Mouse (Mus musculus): ENCODE results near the gene Brox. TPM values are rescaled to one million over a fixed set of nuclear protein-coding genes. Genes with fewer than 3 reads are reported as not detected.
A peak's percentile ranks its signal among the peaks of the same experiment; 100 is the strongest.

Brox gene
- polyA plus RNA-seq, 1 experiment, result 40.5 TPM

DNA sequence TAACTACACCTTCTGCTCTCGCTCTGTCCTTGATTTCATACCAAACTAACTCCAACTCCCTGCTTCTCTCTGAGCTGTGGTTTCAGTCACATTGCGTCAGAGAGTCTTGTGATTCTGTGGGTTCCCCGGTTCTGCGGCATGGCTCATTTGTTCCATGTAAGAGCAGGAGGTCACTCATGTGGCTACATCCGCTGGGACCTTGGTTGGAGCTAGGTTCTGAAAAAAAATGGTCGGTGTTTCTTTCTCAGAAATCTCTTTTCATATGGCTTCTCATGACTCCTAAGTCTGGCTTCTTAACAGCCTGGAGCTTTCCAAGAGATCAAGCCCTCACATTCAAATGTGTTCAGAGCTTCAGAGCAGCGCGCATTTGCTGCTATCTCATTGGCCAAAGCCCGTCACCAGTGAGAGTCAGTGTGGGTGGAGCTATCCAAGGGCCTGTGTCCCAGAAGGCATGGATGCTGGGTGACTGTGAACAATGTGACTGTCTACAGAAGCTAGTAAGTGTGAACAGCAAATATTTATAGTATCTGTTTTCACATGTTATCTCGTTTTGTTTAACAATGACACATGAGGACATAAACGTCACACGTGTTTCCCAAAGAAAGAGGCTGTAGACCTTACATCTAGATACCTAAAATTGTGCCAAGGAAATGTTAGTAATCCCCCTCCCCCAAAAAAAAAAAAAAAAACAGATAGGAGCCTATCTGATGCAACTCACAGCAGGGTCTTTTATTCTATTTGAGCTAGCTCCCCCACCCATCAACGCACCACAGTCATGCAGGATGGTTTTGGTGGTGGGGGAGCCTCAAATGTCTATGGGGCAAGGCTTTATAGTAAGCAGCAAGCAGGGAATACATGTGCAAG, 32.7 kb downstream of the Brox start:
- Histone ChIP-seq H3K9ac (ENCODE audit: low read depth, poor library complexity, severe bottlenecking) (no peak overlapping the region), H3K9me3 (replicated peaks; ENCODE audit: control insufficient read depth, insufficient read depth, low read length, poor library complexity, severe bottlenecking) (no peaks in the 10 kb centered on the region), H3K27me3 (ENCODE audit: control insufficient read depth, insufficient read depth, low read length, poor library complexity, severe bottlenecking) (no peaks in the 10 kb centered on the region), H3K27ac (ENCODE audit: insufficient read depth, low read length) (no peak overlapping the region), H3K4me3 (ENCODE audit: low read depth, low read length) (no peak overlapping the region), H3K36me3 (ENCODE audit: control insufficient read depth, insufficient read depth, low read length, poor library complexity, severe bottlenecking) (no peaks in the 10 kb centered on the region), H3K4me1 (ENCODE audit: control insufficient read depth, insufficient read depth, low read length) (no peaks in the 10 kb centered on the region)
- TF ChIP-seq POLR2A (IDR thresholded peaks at IDR 0.05; ENCODE audit: insufficient read depth, low read length), result no peak
- no peak for TF ChIP-seq EP300 (IDR thresholded peaks at IDR 0.05; ENCODE audit: insufficient read depth, low read depth, low read length)
- TF ChIP-seq CTCF (IDR thresholded peaks at IDR 0.05; ENCODE audit: low read depth, low read length), result no peak

DNA sequence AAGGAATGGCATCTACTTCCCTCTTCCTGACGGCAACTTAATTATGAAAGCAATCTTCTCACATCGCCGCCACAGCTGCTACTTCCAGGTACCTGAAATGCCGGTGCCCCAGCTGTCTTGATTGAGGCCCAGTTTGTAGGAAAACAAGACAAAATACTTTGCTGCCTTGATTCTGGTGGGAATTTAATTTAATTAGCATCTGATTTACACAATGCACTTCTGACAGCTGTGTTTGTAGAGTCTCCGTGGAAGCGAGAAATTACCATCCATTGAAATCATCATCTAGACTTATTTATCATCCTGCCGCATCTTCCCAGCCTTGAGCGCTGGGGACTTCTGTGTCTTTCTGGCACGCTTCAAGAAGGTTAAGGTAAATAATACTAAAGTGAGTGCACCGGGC, 44.5 kb downstream of the Brox start:
- Histone ChIP-seq H3K4me3 (ENCODE audit: low read depth, low read length) (no peak overlapping the region), H3K27me3 (ENCODE audit: control insufficient read depth, insufficient read depth, low read length, poor library complexity, severe bottlenecking) (no peaks in the 10 kb centered on the region), H3K27ac (ENCODE audit: insufficient read depth, low read length) (no peak overlapping the region), H3K36me3 (ENCODE audit: control insufficient read depth, insufficient read depth, low read length, poor library complexity, severe bottlenecking) (no peaks in the 10 kb centered on the region), H3K9ac (ENCODE audit: low read depth, poor library complexity, severe bottlenecking) (no peak overlapping the region), H3K4me1 (ENCODE audit: control insufficient read depth, insufficient read depth, low read length) (no peaks in the 10 kb centered on the region), H3K9me3 (replicated peaks; ENCODE audit: control insufficient read depth, insufficient read depth, low read length, poor library complexity, severe bottlenecking) (no peaks in the 10 kb centered on the region)
- TF ChIP-seq CTCF (IDR thresholded peaks at IDR 0.05; ENCODE audit: low read depth, low read length) (no peak), POLR2A (IDR thresholded peaks at IDR 0.05; ENCODE audit: insufficient read depth, low read length) (no peak), EP300 (IDR thresholded peaks at IDR 0.05; ENCODE audit: insufficient read depth, low read depth, low read length) (no peak)

DNA sequence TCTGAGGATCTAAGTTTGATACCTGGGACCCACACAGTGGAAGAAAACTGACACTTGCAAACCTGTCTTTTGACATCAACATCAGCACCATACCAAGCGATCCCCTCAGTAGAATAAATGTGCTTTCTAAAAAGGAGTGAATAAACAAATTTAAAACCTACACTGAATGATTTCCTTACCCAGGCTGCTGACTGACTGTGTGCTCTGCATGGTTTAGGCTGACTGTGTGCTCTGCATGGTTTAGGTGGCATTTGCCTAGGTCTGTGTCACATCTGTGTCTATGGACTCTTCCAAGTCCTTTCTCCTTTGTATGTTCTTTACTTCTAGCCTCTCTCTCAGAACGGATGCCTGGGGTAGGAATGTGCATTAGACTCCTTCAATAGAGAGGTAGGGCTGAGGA, 45.3 kb downstream of the Brox start:
- no peak overlapping the region for H3K27ac ChIP-seq (ENCODE audit: insufficient read depth, low read length)
- TF ChIP-seq CTCF (IDR thresholded peaks at IDR 0.05; ENCODE audit: low read depth, low read length) (no peak), EP300 (IDR thresholded peaks at IDR 0.05; ENCODE audit: insufficient read depth, low read depth, low read length) (no peak), POLR2A (IDR thresholded peaks at IDR 0.05; ENCODE audit: insufficient read depth, low read length) (no peak)

DNA sequence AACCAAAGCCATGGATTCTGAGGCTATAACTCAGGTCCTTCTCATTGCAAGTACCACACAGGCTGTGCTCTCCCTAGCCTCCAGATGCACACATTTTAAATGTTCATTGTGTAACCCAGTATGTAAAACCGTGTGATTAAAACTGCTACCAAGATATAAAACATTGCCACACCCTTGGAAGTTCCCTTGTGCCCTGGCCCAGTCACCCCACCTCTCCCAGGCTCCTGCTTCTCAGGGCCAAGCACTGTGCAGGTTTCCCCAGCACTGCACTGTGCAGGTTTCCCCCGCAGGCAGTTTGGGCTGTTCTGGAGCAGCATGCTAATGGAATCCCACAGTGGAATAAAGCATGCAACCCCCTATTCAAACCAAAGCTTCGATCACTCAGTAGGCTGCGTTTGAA, 46.5 kb downstream of the Brox start:
- no peak for TF ChIP-seq EP300 (IDR thresholded peaks at IDR 0.05; ENCODE audit: insufficient read depth, low read depth, low read length)
- no peak for TF ChIP-seq CTCF (IDR thresholded peaks at IDR 0.05; ENCODE audit: low read depth, low read length)
- TF ChIP-seq POLR2A (IDR thresholded peaks at IDR 0.05; ENCODE audit: insufficient read depth, low read length), result no peak
- H3K4me3 ChIP-seq (ENCODE audit: low read depth, low read length), result no peak overlapping the region
- H3K27me3 ChIP-seq (ENCODE audit: control insufficient read depth, insufficient read depth, low read length, poor library complexity, severe bottlenecking), result no peaks in the 10 kb centered on the region
- H3K4me1 ChIP-seq (ENCODE audit: control insufficient read depth, insufficient read depth, low read length), result no peaks in the 10 kb centered on the region
- H3K9me3 ChIP-seq (replicated peaks; ENCODE audit: control insufficient read depth, insufficient read depth, low read length, poor library complexity, severe bottlenecking), result no peaks in the 10 kb centered on the region
- H3K9ac ChIP-seq (ENCODE audit: low read depth, poor library complexity, severe bottlenecking), result no peak overlapping the region
- H3K27ac ChIP-seq (ENCODE audit: insufficient read depth, low read length), result no peak overlapping the region
- no peaks in the 10 kb centered on the region for H3K36me3 ChIP-seq (ENCODE audit: control insufficient read depth, insufficient read depth, low read length, poor library complexity, severe bottlenecking)

More for the DNA sequence above, 45.3 kb downstream of the Brox start:
- Histone ChIP-seq H3K4me1 (ENCODE audit: control insufficient read depth, insufficient read depth, low read length) (no peaks in the 10 kb centered on the region), H3K36me3 (ENCODE audit: control insufficient read depth, insufficient read depth, low read length, poor library complexity, severe bottlenecking) (no peaks in the 10 kb centered on the region), H3K27me3 (ENCODE audit: control insufficient read depth, insufficient read depth, low read length, poor library complexity, severe bottlenecking) (no peaks in the 10 kb centered on the region), H3K9ac (ENCODE audit: low read depth, poor library complexity, severe bottlenecking) (no peak overlapping the region), H3K4me3 (ENCODE audit: low read depth, low read length) (no peak overlapping the region), H3K9me3 (replicated peaks; ENCODE audit: control insufficient read depth, insufficient read depth, low read length, poor library complexity, severe bottlenecking) (no peaks in the 10 kb centered on the region)

DNA sequence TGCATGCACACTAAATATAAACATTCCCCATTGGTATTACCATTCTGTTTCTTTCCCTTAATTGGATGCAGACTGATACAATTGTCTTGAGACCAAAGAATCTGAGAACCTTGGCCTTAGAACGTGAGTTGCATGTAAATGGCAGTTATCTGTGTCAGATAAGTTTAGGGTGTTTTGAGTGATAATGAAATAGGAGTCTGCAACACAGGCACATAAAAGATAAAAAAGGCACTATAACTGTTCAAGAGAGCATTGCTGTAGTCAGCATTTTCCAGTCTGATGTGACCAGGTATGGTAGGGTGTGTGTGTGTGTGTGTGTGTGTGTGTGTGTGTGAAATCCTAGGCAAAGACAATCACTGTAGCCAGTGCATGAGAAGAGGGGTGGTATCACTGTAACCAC, 48.9 kb downstream of the Brox start:
- H3K27me3 ChIP-seq (ENCODE audit: control insufficient read depth, insufficient read depth, low read length, poor library complexity, severe bottlenecking), result no peaks in the 10 kb centered on the region
- TF ChIP-seq CTCF (IDR thresholded peaks at IDR 0.05; ENCODE audit: low read depth, low read length) (no peak), POLR2A (IDR thresholded peaks at IDR 0.05; ENCODE audit: insufficient read depth, low read length) (no peak)
- H3K9ac ChIP-seq (ENCODE audit: low read depth, poor library complexity, severe bottlenecking), result no peak overlapping the region
- no peaks in the 10 kb centered on the region for H3K4me1 ChIP-seq (ENCODE audit: control insufficient read depth, insufficient read depth, low read length)
- no peaks in the 10 kb centered on the region for H3K9me3 ChIP-seq (replicated peaks; ENCODE audit: control insufficient read depth, insufficient read depth, low read length, poor library complexity, severe bottlenecking)
- no peak overlapping the region for H3K4me3 ChIP-seq (ENCODE audit: low read depth, low read length)
- H3K36me3 ChIP-seq (ENCODE audit: control insufficient read depth, insufficient read depth, low read length, poor library complexity, severe bottlenecking), result no peaks in the 10 kb centered on the region
- no peak overlapping the region for H3K27ac ChIP-seq (ENCODE audit: insufficient read depth, low read length)

DNA sequence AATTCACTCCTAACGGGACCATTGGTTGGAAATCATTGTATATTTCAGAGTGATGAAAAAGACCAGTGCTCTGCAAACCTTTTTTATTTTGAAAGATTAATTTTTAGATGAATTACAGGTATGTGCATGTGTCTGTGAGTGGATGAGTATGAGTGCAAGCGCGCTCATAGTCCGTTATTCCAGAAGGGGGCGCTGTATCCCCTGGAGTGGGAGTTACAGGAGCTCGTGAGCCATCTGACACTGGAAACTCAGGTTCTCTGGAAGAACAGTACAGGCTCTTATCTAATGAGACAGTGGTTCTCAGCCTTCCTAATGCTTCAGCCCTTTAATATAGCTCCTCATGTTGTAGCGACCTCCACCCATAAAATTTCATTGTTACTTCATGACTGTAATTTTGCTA, 53.8 kb downstream of the Brox start:
- Histone ChIP-seq H3K27ac (ENCODE audit: insufficient read depth, low read length) (no peak overlapping the region), H3K36me3 (ENCODE audit: control insufficient read depth, insufficient read depth, low read length, poor library complexity, severe bottlenecking) (no peaks in the 10 kb centered on the region), H3K9ac (ENCODE audit: low read depth, poor library complexity, severe bottlenecking) (no peak overlapping the region), H3K27me3 (ENCODE audit: control insufficient read depth, insufficient read depth, low read length, poor library complexity, severe bottlenecking) (no peaks in the 10 kb centered on the region), H3K9me3 (replicated peaks; ENCODE audit: control insufficient read depth, insufficient read depth, low read length, poor library complexity, severe bottlenecking) (no peaks in the 10 kb centered on the region), H3K4me3 (ENCODE audit: low read depth, low read length) (no peak overlapping the region), H3K4me1 (ENCODE audit: control insufficient read depth, insufficient read depth, low read length) (no peaks in the 10 kb centered on the region)
- peak; percentile 46 for TF ChIP-seq CTCF (IDR thresholded peaks at IDR 0.05; ENCODE audit: low read depth, low read length)
- TF ChIP-seq POLR2A (IDR thresholded peaks at IDR 0.05; ENCODE audit: insufficient read depth, low read length), result no peak
- TF ChIP-seq EP300 (IDR thresholded peaks at IDR 0.05; ENCODE audit: insufficient read depth, low read depth, low read length), result no peak

Data from ES-Bruce4 (cell line).